Mouse (Mus musculus): Measurements from ENCODE around the gene Eaf1. TPM values are rescaled to one million over a fixed set of nuclear protein-coding genes. Genes with fewer than 3 reads are reported as not detected.

Gene Eaf1
- polyA plus RNA-seq, 1 experiment from 2014 or later = 30.5 TPM

DNA sequence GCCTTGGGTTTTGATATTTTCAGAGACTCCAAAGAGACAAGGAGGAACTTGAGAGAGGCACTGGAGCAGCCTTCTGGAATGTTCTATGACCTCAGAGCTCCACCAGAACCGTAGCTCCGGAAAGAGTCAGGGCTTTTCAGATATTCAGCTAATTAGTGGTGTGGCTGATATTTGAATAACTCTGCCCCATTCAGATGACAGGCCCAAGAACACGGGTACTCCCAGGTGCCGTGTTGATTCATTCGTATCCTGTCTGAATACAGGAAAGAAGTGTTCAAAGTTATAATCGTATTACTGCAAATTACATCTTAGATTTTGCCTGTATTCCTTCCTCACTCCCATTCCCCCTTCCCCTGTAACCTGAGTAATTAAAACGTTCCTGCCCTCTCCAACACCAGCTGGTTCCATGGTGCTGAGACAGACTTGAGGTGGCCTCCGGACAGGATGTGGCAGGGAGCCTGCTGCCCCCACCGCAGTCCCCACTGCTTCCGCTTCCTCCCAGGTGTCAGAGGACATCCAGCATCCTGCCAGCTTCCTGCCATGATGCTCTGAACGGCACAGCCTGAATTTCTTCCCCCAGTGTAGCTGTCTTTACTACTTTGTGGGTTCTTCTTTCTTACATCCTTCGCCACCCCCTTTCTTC lies 37.4 kb downstream of the Eaf1 start:
- no peak overlapping the region for H3K27ac ChIP-seq
- H3K79me2 ChIP-seq (ENCODE audit: inconsistent target) = no peaks in the 10 kb centered on the region
- 20% methylated on average over 12 of the region's 12 CpGs for WGBS (ENCODE audit: missing documents)
- no peaks in the 10 kb centered on the region for H3K36me3 ChIP-seq (ENCODE audit: inconsistent target)
- no peak overlapping the region for H3K4me3 ChIP-seq (ENCODE audit: inconsistent target)

DNA sequence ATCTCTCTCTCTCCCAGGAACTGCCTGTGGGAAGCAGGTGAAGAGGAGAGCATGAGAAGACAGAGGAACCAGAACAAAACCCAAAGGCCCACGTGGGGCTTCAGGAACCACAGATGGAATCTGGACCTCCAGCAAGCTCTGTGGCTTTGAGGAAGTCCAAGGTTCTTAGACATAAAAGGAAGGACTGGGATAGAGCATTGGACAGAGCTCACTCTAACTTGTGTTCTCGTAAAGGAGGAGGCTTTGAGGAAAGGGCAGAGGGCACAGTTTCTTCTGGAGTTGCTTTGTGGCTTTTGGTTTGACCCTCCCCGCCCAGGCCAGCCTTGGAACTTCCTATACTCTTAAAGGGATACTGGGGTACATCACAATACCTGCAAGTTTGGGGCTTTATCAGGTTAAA lies 38.5 kb downstream of the Eaf1 start:
- WGBS (ENCODE audit: missing documents) = 8% methylated on average over 3 of the region's 3 CpGs
- H3K36me3 ChIP-seq (ENCODE audit: inconsistent target) = no peaks in the 10 kb centered on the region

DNA sequence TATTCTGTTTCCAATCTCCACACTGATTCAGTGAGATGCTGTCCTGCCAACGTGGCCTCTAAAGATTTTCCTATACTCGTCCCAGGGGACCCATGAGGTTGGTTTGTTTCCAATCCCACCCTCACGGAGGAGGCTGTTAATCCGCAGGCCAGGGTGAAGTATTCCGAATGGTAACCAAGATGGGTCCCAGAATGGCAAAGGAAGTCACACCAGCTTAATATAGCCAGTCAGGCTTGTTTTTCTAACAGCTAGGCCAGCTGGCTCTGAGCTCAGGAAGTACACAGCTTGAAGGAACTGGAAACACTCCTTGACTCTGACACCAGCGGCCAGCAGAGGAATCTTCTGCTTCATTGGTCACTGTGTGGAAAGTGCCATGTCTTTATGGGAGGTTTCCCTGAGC lies 43.1 kb downstream of the Eaf1 start:
- Histone ChIP-seq H3K27ac (no peak overlapping the region), H3K79me2 (ENCODE audit: inconsistent target) (no peaks in the 10 kb centered on the region), H3K4me3 (ENCODE audit: inconsistent target) (no peak overlapping the region), H3K36me3 (ENCODE audit: inconsistent target) (no peaks in the 10 kb centered on the region)
- 70% methylated on average over 6 of the region's 6 CpGs for WGBS (ENCODE audit: missing documents)

More for the DNA sequence above, 38.5 kb downstream of the Eaf1 start:
- Histone ChIP-seq H3K79me2 (ENCODE audit: inconsistent target) (no peaks in the 10 kb centered on the region), H3K4me3 (ENCODE audit: inconsistent target) (no peak overlapping the region), H3K27ac (no peak overlapping the region)

DNA sequence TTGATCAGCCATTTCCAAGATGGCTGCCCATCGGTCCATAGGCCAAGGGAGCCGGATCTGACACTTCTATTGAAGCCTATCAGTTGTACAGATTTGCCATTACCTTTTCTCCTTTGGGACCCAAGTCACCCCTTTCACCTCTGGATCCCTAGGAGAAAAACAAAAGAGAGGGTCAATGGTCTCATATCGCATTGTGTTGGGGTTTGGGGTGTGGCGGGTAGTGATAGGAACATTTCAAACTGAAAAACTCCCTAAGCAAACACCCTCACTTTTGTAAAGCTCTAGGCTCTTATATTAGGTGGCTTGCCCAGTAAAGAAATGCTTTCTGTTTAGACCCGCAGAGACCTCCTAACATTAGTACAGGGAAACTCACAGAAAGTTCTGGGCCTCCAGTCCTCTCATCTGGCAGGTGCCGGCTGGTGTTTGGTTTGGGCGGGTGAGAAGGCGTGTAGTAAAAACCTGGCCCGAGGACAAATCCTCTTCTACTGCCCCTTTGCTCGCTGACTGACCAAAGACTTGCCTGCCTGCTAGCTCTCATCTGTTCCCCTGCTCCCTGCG lies 49.8 kb downstream of the Eaf1 start:
- Histone ChIP-seq H3K27ac (no peak overlapping the region), H3K79me2 (ENCODE audit: inconsistent target) (no peaks in the 10 kb centered on the region), H3K36me3 (ENCODE audit: inconsistent target) (no peaks in the 10 kb centered on the region), H3K4me3 (ENCODE audit: inconsistent target) (no peak overlapping the region)
- 96% methylated on average over 11 of the region's 11 CpGs for WGBS (ENCODE audit: missing documents)

DNA sequence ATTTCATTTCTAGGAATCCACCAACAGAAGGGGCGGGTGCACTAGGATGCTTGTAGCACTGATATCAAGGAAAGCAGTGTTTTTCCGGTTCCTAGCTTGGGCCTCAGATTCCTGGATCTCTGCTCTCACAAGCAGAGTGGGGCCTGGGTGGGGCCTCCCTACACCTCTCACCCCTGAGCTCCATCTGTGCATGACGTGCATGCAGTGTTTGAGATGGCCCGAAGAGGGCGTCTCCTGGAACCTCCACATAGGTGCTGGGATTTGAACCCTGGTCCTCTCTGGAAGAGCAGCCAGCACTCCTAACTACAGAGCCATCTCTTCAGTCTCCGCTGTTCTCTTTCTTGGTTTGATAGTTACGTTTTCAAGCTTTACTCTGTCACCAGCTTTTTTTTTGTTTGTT lies 60.8 kb downstream of the Eaf1 start:
- no peak overlapping the region for H3K27ac ChIP-seq
- H3K4me3 ChIP-seq (ENCODE audit: inconsistent target) = no peak overlapping the region
- no peaks in the 10 kb centered on the region for H3K36me3 ChIP-seq (ENCODE audit: inconsistent target)
- H3K79me2 ChIP-seq (ENCODE audit: inconsistent target) = no peaks in the 10 kb centered on the region
- 92% methylated on average over 6 of the region's 7 CpGs for WGBS (ENCODE audit: missing documents)

DNA sequence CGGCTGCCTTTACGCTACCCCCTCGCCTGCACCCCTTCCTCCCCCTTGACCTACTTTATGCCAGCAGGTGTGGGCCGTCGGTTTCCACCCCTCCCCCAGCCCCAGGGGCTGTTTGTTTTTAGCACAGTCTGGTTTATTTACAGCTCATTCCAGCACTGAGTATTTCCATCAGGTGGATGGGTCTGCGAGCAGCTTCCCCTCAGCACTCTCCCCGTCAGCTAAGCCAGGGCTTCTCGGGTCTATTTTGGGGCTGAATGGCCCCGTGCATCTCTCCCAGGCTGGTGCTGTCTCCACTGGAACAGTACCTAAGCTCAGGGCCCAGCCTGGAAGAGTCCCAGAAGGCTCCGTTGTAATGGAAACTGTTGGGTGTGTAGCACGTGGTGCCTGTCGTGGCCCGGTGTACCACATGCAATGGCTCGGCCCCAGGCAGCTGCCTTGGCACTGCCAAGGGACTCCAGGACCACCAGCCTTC lies 61.8 kb downstream of the Eaf1 start:
- H3K4me3 ChIP-seq (ENCODE audit: inconsistent target) = no peak overlapping the region

DNA sequence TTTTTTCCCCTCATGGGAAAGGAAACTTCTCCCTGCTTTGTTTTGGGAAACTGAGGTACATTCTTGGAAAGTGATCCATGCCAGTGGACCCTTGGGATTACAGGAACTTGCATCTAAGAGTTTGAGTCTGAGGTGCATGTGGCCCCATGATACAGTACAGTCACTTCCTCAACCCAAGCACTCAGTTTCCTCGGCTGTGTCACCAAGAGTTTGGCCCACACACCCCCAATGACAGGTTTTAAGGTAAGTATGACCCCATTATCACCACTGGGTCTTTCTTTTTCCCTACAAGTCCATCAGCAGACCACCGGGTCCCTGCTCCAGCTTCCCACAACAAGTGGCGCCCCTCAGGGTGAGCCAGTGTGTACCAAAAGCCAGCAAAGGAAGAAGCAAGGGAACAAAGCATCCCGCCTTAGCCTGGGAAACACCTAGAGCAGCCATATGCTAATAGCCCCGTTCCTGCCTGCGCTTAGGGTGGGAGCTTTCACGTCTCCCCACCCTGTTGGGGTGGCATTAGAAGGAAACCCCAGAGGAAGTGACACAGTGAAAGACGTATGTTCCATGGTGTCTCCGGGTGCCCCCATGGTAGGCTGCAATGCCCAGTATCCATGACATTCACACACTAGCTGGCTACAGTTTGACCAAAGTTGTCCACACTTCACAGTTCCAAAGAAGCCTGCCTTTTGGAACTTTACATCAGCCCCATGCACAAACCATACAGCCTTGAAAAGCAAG lies 62.5 kb downstream of the Eaf1 start:
- H3K79me2 ChIP-seq (ENCODE audit: inconsistent target) = no peaks in the 10 kb centered on the region
- H3K36me3 ChIP-seq (ENCODE audit: inconsistent target) = no peaks in the 10 kb centered on the region
- H3K4me3 ChIP-seq (ENCODE audit: inconsistent target) = no peak overlapping the region
- WGBS (ENCODE audit: missing documents) = 79% methylated on average over 9 of the region's 9 CpGs
- H3K27ac ChIP-seq = no peak overlapping the region

More for the DNA sequence above, 61.8 kb downstream of the Eaf1 start:
- WGBS (ENCODE audit: missing documents) = 78% methylated on average over 14 of the region's 14 CpGs
- Histone ChIP-seq H3K79me2 (ENCODE audit: inconsistent target) (no peaks in the 10 kb centered on the region), H3K36me3 (ENCODE audit: inconsistent target) (no peaks in the 10 kb centered on the region), H3K27ac (no peak overlapping the region)

DNA sequence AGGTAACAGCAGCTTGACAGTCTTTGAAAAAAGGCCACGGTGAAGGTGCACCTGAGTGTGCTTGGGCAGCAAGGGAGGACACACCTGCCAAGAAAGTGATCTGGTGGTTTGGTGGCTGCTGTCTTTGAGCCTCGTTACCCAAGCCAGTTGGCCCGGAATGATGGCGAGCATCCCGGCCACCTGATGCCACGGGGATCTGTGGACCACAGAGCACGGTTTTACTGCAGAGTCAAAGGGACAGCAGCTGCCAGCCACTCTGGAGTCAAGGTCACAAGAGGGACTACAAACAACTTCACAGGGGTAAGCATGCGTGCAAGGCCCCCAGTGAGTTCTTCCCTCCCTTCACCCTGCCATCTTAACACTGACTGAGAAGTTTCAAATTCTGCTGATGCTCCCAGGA lies 63.1 kb downstream of the Eaf1 start:
- Histone ChIP-seq H3K79me2 (ENCODE audit: inconsistent target) (no peaks in the 10 kb centered on the region), H3K4me3 (ENCODE audit: inconsistent target) (no peak overlapping the region), H3K36me3 (ENCODE audit: inconsistent target) (no peaks in the 10 kb centered on the region), H3K27ac (no peak overlapping the region)
- WGBS (ENCODE audit: missing documents) = 93% methylated on average over 8 of the region's 8 CpGs

DNA sequence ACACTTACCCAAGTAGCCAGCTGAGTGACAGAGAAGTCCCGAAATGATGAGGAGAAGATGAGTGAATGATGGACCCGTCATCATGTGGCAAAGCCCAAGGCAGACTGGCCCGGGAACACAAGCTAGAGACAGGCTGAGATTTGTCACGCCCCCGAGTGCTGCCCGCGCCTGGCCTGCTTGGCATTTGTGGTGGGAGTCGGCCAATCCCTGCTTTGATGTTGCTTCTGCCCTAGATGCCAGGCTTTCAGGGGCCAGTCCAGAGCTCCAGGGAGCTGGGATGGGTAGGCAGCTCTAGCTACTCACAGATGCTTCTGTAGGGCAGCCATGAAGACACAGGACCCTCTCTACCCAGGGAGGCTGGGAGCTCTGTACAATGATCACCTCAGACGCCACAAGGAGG lies 63.6 kb downstream of the Eaf1 start:
- no peaks in the 10 kb centered on the region for H3K79me2 ChIP-seq (ENCODE audit: inconsistent target)
- H3K4me3 ChIP-seq (ENCODE audit: inconsistent target) = no peak overlapping the region
- H3K27ac ChIP-seq = no peak overlapping the region
- 88% methylated on average over 9 of the region's 9 CpGs for WGBS (ENCODE audit: missing documents)
- no peaks in the 10 kb centered on the region for H3K36me3 ChIP-seq (ENCODE audit: inconsistent target)

DNA sequence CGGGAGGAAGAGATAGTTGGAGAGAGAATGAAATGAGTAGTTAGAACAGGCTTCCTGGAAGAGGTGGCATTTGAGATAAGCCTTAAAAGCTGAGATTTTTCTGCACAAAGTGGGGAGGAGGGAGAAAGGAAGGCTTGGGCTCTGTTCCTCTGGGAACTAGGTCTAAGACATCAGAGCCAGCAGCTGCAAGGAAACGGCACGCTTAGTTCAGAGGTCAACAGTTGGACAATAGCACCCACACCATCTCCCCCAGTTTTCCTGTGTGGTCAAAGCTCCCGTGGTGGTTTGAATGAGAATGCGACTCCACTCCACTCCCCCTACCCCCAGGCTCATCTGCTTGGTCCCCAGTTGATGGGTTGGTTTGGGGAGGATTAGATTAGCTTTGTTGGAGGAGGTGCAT lies 65.0 kb downstream of the Eaf1 start:
- no peaks in the 10 kb centered on the region for H3K36me3 ChIP-seq (ENCODE audit: inconsistent target)
- no peak overlapping the region for H3K4me3 ChIP-seq (ENCODE audit: inconsistent target)
- H3K27ac ChIP-seq = no peak overlapping the region
- no peaks in the 10 kb centered on the region for H3K79me2 ChIP-seq (ENCODE audit: inconsistent target)
- WGBS (ENCODE audit: missing documents) = 28% methylated on average over 5 of the region's 5 CpGs

Other genes with a start within 250 kb of the Eaf1 start
- 4.8 to 7.5 TPM (median 6.3 TPM) in 3 replicates for gene Phf7, start 243.1 kb upstream of the Eaf1 start, polyA plus RNA-seq (2018)
- gene Bap1, start 242.9 kb upstream of the Eaf1 start, polyA plus RNA-seq (2018) = 28.5 to 31.0 TPM (median 30.7 TPM) in 3 replicates
- not detected in 3 replicates for gene Dnah1, start 170.5 kb upstream of the Eaf1 start, polyA plus RNA-seq (2018)
- gene Capn7, start 157.8 kb upstream of the Eaf1 start, polyA plus RNA-seq (2018) = 31.0 to 52.6 TPM (median 34.4 TPM) in 3 replicates
- 90.6 to 150 TPM (median 150 TPM) in 3 replicates for gene Sh3bp5, start 58.3 kb upstream of the Eaf1 start, polyA plus RNA-seq (2018)
- gene Mettl6, start 641 bp downstream of the Eaf1 start, polyA plus RNA-seq (2018) = 23.8 to 35.1 TPM (median 32.2 TPM) in 3 replicates
- not detected in 3 replicates for gene Colq, start 96.9 kb downstream of the Eaf1 start, polyA plus RNA-seq (2018)
- not detected in 3 replicates for gene Gm49387, start 146.5 kb downstream of the Eaf1 start, polyA plus RNA-seq (2018)
- gene Btd, start 146.6 kb downstream of the Eaf1 start, polyA plus RNA-seq (2018) = 9.4 to 12.8 TPM (median 11.9 TPM) in 3 replicates
- gene Hacl1, start 146.9 kb downstream of the Eaf1 start, polyA plus RNA-seq (2018) = 2.4 to 6.6 TPM (median 3.2 TPM) in 3 replicates